In the genomic region with DNA sequence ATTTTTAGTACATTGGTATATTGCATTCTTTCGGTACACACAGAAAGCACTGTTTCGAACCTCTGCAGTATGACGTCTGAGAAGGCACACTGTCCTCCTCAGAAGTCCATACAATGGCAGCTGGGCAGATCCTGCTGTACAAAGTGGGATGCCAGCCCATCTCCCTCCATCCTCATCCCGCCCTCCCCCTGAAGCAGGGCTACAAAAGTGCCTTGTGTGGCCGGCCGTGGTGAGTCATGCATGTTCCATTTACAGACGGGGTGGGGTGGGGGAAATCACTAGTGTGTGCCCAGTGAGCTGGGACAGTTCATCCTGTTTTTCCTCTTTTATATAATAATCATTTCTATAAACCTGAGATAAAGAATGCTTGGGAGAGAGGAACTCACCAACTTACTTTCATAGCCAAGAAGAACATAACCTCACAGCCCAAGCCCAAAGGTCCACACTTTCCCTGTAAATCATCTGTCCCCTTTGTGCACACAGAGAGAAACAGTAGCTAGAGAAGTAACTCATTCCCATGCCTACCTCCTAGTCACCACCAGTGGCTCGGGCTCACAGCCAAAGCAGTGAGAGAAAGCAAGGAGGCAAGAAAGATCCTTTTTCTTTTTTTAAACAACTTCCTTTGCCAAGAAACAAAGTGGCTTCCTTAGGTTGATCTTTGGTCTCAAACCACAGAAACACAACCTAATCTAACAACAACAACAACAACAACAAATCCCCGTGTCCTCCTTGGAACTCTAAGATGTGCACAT, we compare ENCODE assay signal across 9 mouse cellular contexts. TPM values are rescaled to one million over a fixed set of nuclear protein-coding genes. Genes with fewer than 3 reads are reported as not detected.
A peak's percentile ranks its signal among the peaks of the same experiment; 100 is the strongest.
DNase-seq lines count a peak whose midpoint lies in the region; ATAC-seq and TF ChIP-seq lines count a peak whose summit lies in the region.
"Had no signal": no experiment of that assay in that cellular context is flagged by ENCODE, and none has a peak within 500 bp of the region (broad histone marks: within the 10 kb centered on the region; RNA-seq: fewer than 3 reads in every experiment).

No protein-coding gene starts in this region.

- H3K4me1 ChIP-seq in forebrain, embryonic 14.5 days (ENCODE audit: control insufficient read depth, insufficient read depth, low read length), result no peaks in the 10 kb centered on the region
- H3K4me1 ChIP-seq in forebrain, embryonic 10.5 days, result peaks cover 7% of the 10 kb centered on the region
- H3K4me1 ChIP-seq in intestine, embryonic 16.5 days (ENCODE audit: control insufficient read depth, insufficient read depth, low read length), result peaks cover 10% of the 10 kb centered on the region
- H3K4me1 ChIP-seq in stomach, postnatal 0 days (replicated peaks; ENCODE audit: control insufficient read depth, insufficient read depth), result no peaks in the 10 kb centered on the region

- no peak for TF ChIP-seq EP300 in stomach, postnatal 0 days (optimal IDR thresholded peaks at IDR 0.05)

- H3K4me2 ChIP-seq in forebrain, embryonic 14.5 days (ENCODE audit: low read length), result no peak overlapping the region
- no peak overlapping the region for H3K4me2 ChIP-seq in intestine, embryonic 16.5 days (ENCODE audit: low read depth, low read length)
- peak overlapping the region; percentile 14; the same call in 1 of the 2 replicates for H3K4me2 ChIP-seq in stomach, postnatal 0 days (replicated peaks; ENCODE audit: low read depth)

- 0 out of 2 replicates have a peak, but pooled peaks have one; percentile 45 for ATAC-seq in forebrain, embryonic 14.5 days
- peak; percentile 68 for ATAC-seq in intestine, embryonic 16.5 days
- ATAC-seq in stomach, postnatal 0 days (ENCODE audit: low FRiP score, low TSS enrichment), result peak; percentile 93

- H3K36me3 ChIP-seq in forebrain, embryonic 14.5 days (ENCODE audit: control insufficient read depth, insufficient read depth, low read length), result no peaks in the 10 kb centered on the region
- H3K36me3 ChIP-seq in forebrain, embryonic 10.5 days (replicated peaks), result peaks cover 11% of the 10 kb centered on the region; the same call in 1 of the 2 replicates
- no peaks in the 10 kb centered on the region for H3K36me3 ChIP-seq in intestine, embryonic 16.5 days (ENCODE audit: control insufficient read depth, insufficient read depth, low read length)
- H3K36me3 ChIP-seq in stomach, postnatal 0 days (ENCODE audit: control insufficient read depth, insufficient read depth, low read length), result no peaks in the 10 kb centered on the region

- DNase-seq in forebrain, embryonic 14.5 days (ENCODE audit: low spot score), result peak; percentile 28
- DNase-seq in forebrain, embryonic 10.5 days (ENCODE audit: extremely low spot score, low spot score), result no peak
- DNase-seq in urinary bladder, postnatal 36 days (ENCODE audit: low spot score in 2 of 2), result peak; percentile 39 to 58
- no peak for DNase-seq in urinary bladder, postnatal 25 days (ENCODE audit: low spot score)
- peak; percentile 56 for DNase-seq in lung, postnatal 10 days
- peak; percentile 73 for DNase-seq in stomach, postnatal 0 days (ENCODE audit: low spot score)
- DNase-seq in spleen, adult 18-20 months, result no peak

- H3K27ac ChIP-seq in forebrain, embryonic 14.5 days (ENCODE audit: low read depth, low read length), result no peak overlapping the region
- no peak overlapping the region for H3K27ac ChIP-seq in forebrain, embryonic 10.5 days
- H3K27ac ChIP-seq in intestine, embryonic 16.5 days (ENCODE audit: low read length), result peak overlapping the region; percentile 30; the same call in 1 of the 2 replicates
- H3K27ac ChIP-seq in stomach, postnatal 0 days (replicated peaks), result peak overlapping the region; percentile 74

- WGBS in forebrain, embryonic 14.5 days, result 75% methylated on average over 9 of the region's 9 CpGs
- WGBS in forebrain, embryonic 10.5 days, result 91% methylated on average over 9 of the region's 9 CpGs
- 66% methylated on average over 9 of the region's 9 CpGs for WGBS in intestine, embryonic 16.5 days
- WGBS in stomach, postnatal 0 days, result 50% methylated on average over 9 of the region's 9 CpGs

- no peaks in the 10 kb centered on the region for H3K27me3 ChIP-seq in forebrain, embryonic 14.5 days (replicated peaks; ENCODE audit: control insufficient read depth, insufficient read depth, low read length)
- no peaks in the 10 kb centered on the region for H3K27me3 ChIP-seq in forebrain, embryonic 10.5 days (ENCODE audit: poor library complexity, severe bottlenecking)
- H3K27me3 ChIP-seq in intestine, embryonic 16.5 days (replicated peaks; ENCODE audit: control insufficient read depth, insufficient read depth, low read length), result no peaks in the 10 kb centered on the region
- H3K27me3 ChIP-seq in stomach, postnatal 0 days (ENCODE audit: control insufficient read depth, insufficient read depth, low read length), result no peaks in the 10 kb centered on the region

- H3K9me3 ChIP-seq in forebrain, embryonic 14.5 days (replicated peaks; ENCODE audit: control insufficient read depth, low read length), result no peaks in the 10 kb centered on the region
- no peaks in the 10 kb centered on the region for H3K9me3 ChIP-seq in forebrain, embryonic 10.5 days
- no peaks in the 10 kb centered on the region for H3K9me3 ChIP-seq in intestine, embryonic 16.5 days (ENCODE audit: control insufficient read depth, low read length)
- no peaks in the 10 kb centered on the region for H3K9me3 ChIP-seq in stomach, postnatal 0 days (ENCODE audit: control insufficient read depth, low read length)
- H3K9me3 ChIP-seq: G1E had no signal

- no peak overlapping the region for H3K9ac ChIP-seq in forebrain, embryonic 14.5 days (ENCODE audit: low read length)
- H3K9ac ChIP-seq in intestine, embryonic 16.5 days (ENCODE audit: low read depth, low read length), result no peak overlapping the region
- H3K9ac ChIP-seq in stomach, postnatal 0 days (ENCODE audit: low read length), result no peak overlapping the region

- no peak for TF ChIP-seq CTCF in stomach, postnatal 0 days (IDR thresholded peaks at IDR 0.05; ENCODE audit: low read depth)

- H3K4me3 ChIP-seq in forebrain, embryonic 14.5 days (ENCODE audit: low read depth, low read length), result no peak overlapping the region
- H3K4me3 ChIP-seq in forebrain, embryonic 10.5 days, result no peak overlapping the region
- H3K4me3 ChIP-seq in intestine, embryonic 16.5 days (ENCODE audit: low read length), result no peak overlapping the region
- H3K4me3 ChIP-seq in stomach, postnatal 0 days (ENCODE audit: low read depth, low read length), result no peak overlapping the region

RNA-seq across cellular contexts. Expression of a gene that starts 8.4 kb away (rescaled TPM):
- polyA plus RNA-seq in forebrain, embryonic 14.5 days (2014; fragmentation: Nextera tagmentation; extraction: Ambion mirVana), result 3.0 and 3.6 TPM in 2 replicates
- polyA plus RNA-seq in forebrain, embryonic 10.5 days (2016; fragmentation: Nextera tagmentation; extraction: Ambion mirVana), result 5.6 and 6.5 TPM in 2 replicates
- 2.4 and 2.8 TPM in 2 replicates for polyA plus RNA-seq in intestine, embryonic 16.5 days (2015; fragmentation: Nextera tagmentation; extraction: Ambion mirVana)
- polyA plus RNA-seq in stomach, postnatal 0 days (2015; fragmentation: Nextera tagmentation; extraction: Ambion mirVana), result 2.5 and 2.6 TPM in 2 replicates

RNA-seq across cellular contexts. Expression of a gene that starts 31.9 kb away (rescaled TPM):
- polyA plus RNA-seq in forebrain, embryonic 14.5 days (2014; fragmentation: Nextera tagmentation; extraction: Ambion mirVana), result 163 and 176 TPM in 2 replicates
- polyA plus RNA-seq in forebrain, embryonic 10.5 days (2016; fragmentation: Nextera tagmentation; extraction: Ambion mirVana), result 241 and 245 TPM in 2 replicates
- polyA plus RNA-seq in intestine, embryonic 16.5 days (2015; fragmentation: Nextera tagmentation; extraction: Ambion mirVana), result 130 and 142 TPM in 2 replicates
- polyA plus RNA-seq in stomach, postnatal 0 days (2015; fragmentation: Nextera tagmentation; extraction: Ambion mirVana), result 38.3 and 39.0 TPM in 2 replicates

Comparison
In these comparisons a context has a peak if more than half of its experiments do, and no peak if none do; other contexts are left out.
1. DNase-seq: peak in forebrain, embryonic 14.5 days (single experiment), urinary bladder, postnatal 36 days (2 of 2), lung, postnatal 10 days (single experiment) and stomach, postnatal 0 days (single experiment); none in forebrain, embryonic 10.5 days (single experiment), urinary bladder, postnatal 25 days (single experiment) and spleen, adult 18-20 months (0 of 2).
2. H3K27ac ChIP-seq: peak in intestine, embryonic 16.5 days (single experiment) and stomach, postnatal 0 days (single experiment); none in forebrain, embryonic 14.5 days (single experiment) and forebrain, embryonic 10.5 days (single experiment).
3. Peak in every context shown above with its lines, with median percentiles within 50 percentile points of each other: ATAC-seq.